Mouse (Mus musculus) adrenal gland (tissue): ENCODE measurements around the gene Fabp3.

Experiments
- intact Hi-C: fragments of 180-260 bp; cut with DNase I; formaldehyde crosslinking; loops from one replicate; pipeline ENCODE4 v1.15.1; 2025

Fabp3 gene

DNA sequence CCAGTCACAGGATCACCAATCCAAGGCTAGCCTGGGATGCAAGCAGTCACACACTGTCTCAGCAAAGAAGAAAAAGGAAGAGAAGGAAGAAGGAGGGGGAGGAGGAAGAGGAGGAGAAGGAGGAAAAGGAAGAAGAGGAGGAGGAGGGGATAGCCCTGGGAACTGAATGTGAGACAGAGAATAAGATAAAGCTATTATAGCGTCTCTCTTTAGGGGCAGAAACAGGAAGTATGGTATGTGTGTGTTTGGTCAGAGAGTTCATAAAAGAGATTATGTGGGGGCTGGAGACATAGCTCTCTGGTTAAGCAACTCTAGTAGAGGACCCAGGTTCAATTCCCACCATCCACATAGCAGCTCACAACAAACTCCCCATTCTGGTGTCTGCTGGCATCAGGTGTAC is 14.8 kb downstream of the Fabp3 start:
- intact Hi-C loops: no loop called here

DNA sequence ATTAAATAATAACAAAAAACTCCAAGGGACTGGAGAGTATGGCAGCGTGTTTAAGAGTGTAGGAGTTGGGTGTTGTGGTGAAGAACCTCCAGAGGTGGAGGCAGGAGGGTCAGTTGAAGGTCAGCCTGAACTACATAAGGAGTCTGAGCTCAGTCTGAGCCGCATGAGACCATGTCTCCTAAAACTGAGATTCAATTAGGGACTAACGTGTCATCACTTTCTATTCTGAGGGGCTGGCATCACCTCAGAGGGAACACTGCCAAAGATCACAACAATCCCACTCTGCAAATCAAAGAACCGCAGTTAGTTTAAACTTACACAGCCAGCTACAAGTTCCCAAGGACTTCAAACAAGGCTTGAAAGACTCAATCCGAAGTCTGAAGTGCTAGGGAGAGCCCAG is 15.2 kb downstream of the Fabp3 start:
- intact Hi-C loops: no loop called here

DNA sequence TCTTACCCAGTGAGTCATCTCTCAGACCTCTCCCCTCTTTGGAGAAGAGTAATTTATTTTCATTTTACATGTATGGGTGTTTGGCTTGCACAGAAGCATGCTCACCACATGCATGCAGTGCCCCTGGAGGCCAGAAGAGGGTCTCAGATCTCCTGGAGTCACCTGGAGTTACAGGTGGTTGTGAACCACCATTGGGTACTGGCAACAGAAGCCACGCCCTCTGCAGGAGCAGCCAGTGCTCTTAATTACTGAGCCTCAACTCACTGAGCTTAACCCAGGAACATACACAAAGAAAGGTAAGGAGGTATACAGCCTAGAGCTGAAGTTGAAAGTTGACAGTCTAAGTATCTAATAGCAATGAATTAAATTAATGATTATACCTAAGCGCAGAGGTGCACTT is 17.1 kb downstream of the Fabp3 start:
- intact Hi-C loops: no loop called here

DNA sequence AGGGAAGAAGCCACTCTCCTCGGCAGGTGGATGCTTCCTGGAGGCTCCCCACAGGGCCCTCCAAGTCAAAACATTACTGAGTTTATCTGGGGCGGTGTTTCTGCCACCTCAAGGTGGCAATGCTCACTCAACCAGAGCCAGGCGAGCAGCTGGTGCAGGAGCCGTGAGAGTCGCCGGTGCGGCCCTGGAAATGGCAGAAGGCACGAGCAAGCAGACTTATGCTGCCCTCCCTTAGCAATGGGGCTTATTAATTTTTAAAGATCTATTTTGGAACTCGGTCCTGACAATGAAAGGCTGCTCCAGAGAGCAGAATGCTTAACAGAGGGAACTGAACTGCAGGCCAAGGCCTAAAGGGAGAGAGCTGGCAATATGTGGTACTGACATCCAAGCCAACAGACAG is 19.0 kb downstream of the Fabp3 start:
- intact Hi-C loops: no loop called here

DNA sequence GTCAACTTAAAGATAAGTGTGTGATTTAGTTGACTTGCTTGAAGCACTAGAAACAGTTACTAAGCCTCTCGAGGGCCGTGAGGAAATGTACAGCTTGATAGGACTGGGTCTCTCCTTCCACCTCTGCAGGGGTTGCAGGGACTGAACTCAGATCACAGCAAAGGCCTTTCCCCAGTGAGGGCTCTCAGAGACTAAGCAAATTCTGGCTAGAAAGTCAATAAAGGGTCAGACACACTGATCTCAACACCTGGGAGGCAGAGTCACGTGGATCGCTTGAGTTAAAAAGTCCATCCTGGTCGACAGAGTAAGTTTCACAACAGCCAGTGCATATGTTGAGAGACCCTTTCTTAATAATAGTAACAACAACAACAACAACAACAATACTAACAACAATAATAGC is 27.5 kb downstream of the Fabp3 start:
- intact Hi-C loops: no loop called here

DNA sequence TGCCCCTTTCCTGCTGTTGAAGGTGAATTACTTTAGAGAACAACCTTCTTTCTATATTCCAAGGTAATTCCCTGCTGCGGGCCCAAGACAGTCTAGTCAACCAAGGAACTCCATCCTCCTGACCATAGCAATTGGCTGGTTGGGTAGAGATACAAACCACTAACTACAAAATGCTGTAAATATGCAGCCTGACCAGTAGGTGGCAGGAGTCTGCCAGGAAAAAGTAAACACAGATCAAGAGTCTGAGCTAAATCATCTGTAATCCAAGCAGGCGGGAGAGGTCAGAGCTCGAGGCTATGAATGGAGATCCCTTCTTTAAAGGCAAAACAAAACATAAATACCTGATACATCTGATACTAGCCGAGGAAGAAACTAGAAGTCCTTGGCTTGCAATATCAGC is 33.3 kb downstream of the Fabp3 start:
- intact Hi-C loops: loop anchor here (2.0 kb wide), 1 partner anchor 193 kb away; no protein-coding TSS in a partner anchor

DNA sequence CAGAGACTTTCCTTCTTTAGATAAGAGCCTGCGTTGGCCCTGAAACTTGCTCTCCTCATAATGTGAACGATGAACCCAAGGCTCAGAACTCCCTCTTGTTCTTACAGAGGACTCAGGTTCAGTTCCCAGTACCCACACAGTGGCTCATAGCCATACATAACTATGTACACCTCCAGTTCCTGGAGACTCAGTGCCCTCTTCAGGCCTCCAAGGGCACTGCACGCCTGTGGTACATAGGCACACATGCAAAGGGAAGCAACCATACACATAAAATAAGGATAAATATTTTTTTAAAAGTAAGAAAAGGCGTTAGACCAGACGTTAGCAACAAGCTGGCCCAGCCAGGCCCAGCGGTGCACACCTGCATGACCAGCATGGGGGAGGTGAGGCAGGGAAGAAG is 41.3 kb downstream of the Fabp3 start:
- intact Hi-C loops: no loop called here

DNA sequence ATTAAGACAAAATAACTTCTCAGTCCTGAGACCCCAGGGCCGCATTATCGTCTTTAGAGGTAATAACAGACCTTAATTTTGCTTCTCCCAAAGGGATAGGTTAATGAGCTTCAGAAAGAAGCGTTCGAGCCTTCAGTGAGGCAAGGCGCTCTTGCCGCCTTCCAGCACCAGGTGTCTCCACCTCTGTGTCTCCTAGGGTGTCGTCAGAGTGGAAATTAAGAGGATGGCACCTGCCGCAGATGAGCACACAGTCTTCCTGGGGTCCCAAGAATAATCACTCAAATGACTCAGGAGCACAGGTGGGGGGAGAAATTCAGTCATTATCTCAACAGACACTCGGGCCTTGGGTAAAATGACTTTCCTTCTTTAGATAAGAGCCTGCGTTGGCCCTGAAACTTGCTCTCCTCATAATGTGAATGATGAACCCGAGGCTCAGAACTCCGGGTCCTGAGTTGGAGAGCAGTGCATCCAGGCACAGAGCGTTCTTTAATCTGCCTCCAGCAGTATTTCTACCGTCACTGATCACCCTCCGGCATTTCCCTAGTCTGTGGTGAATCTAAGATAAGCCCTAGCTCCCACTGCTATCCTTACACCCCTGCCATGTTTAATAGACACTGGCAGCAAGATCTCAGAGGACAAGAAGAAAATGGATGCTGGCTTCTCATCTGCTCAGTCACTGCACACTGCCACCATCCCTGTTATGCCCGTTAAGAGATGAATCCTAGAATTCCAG is 42.5 kb downstream of the Fabp3 start:
- intact Hi-C loops: no loop called here

DNA sequence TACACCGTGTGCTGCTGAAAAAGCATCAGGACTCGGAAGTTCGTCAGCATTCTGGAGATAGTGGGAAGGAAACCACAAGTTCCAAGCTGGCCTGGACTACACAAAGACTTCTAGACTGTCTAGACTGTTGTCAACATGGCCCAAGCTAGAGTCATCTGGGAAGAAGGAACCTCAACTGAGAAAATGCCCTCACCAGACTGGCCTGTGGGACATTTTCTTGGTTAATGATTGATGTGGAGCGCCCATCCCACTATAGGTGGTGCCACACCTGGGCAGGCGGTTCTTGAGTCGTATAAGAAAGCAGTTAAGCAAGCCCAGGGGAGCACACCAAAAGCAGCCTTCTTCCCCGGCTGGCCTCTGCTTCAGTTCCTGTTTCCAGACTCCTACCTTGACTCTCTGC is 44.2 kb downstream of the Fabp3 start:
- intact Hi-C loops: no loop called here

DNA sequence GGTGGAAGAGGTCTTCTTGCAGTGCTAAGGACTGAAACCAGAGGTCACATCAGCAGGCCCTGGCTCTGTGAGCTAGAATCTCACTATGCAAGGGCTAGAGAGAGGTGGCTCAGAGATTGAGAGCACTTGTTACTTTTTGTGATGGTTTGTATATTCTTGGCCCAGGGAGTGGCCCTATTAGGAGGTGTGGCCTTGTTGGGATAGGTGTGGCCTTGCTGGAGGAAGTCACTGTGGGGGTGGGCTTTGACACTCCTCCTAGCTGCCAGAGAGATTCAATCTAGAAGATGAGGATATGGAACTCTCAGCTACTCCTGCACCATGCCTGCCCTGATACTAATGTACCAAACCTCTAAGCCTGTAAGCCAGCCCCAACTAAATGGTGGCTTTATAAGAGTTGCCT is 49.6 kb downstream of the Fabp3 start:
- intact Hi-C loops: no loop called here

DNA sequence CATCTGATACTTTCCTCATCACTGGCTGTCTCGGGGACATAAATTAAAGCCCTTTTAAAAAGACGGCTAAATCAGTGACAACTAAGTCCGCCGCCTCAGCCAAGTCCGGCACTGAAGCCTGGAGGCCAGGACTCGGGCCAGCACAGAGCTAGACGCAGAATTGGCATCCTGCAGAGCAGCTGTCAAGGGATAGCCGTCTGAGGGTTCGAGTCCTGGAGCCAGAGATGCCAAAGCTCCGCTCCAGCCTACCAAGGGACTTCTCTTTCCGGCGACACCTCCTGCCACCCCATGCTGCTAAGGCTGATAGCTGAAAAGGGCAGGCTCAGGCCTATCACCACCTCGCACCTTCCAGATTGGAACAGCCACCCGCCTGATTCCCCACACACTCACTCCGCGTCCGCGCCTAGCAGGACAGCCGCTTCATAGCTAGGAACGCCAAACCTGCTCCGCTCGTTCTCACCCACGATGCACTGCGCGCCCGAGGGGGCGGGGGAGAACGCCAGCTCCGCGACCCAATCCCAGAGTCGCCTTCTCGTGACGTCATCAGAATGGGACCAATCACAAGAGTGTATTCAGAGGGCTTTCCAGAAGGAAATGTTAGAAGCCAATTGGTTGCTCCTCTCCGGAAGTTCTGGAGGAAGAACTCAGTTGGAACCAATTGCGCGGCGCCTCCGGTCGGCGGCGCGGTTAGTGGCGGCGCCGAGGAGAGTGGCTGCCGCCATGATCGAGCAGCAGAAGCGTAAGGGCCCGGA is 51.3 kb downstream of the Fabp3 start, which contains the start of the genes Zcchc17 and Snrnp40:
Zcchc17 (minus strand) TSS at position 458 of the 752 bp plus-strand sequence.
Snrnp40 (plus strand) TSS at position 647 of the 752 bp plus-strand sequence.
- intact Hi-C loops: no loop called here

DNA sequence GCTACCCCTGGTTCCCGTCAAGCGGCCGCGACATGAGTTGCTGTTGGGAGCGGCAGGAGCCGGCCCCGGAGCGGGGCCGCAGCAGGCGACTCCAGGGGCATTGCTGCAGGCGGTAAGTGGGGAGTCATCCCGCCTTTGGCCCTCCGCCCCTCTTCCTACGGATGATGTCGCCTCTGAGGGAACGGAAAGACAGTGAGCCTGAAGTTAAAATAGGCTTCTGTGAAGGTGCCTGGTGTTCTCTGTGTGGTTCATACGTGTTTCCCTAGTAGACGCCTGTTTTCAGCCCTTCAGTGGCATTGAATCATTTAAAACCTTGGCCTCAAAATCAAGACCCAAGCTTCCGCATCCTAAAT is 51.8 kb downstream of the Fabp3 start:
- intact Hi-C loops: no loop called here
